17 mouse cellular contexts compared by ENCODE assay signal in the genomic region with DNA sequence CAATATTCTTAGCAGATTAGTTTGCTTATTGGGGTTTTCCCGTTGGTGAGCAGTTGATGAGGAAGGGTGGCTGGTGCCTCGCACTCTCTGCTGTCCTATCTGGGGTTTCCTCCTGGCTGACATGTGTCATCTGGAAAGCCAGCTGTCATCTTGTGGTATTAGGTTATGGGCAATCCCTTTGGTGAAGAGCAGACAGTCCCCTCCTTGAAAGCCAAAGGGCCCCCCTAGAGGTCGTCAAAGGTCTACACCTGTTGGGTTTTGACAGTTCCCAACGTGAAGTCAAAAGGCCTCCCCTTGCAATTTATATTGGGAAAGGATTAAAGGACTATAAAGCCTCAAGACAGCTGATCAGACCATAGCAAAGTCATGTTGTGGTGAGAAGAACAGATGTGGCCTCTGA.
"Had no signal": no experiment of that assay in that cellular context is flagged by ENCODE, and none has a peak within 500 bp of the region (broad histone marks: within the 10 kb centered on the region; RNA-seq: fewer than 3 reads in every experiment).

No protein-coding gene starts in this region.

- H3K36me3 ChIP-seq: midbrain, embryonic 13.5 days; midbrain, embryonic 15.5 days; neural tube, embryonic 13.5 days; neural tube, embryonic 15.5 days; stomach, embryonic 15.5 days had no signal

- DNase-seq: lung, adult 18-20 months; lung, embryonic 14.5 days; lung, postnatal 10 days; lung, postnatal 4 days; retina, postnatal 1 day; right cerebral cortex, adult 18-20 months; right cerebral cortex, postnatal 25 days; thymus, adult 2 months; thymus, postnatal 25 days; thymus, postnatal 4 days had no signal

- ATAC-seq: midbrain, embryonic 13.5 days; midbrain, embryonic 15.5 days had no signal

- H3K9ac ChIP-seq: lung, embryonic 14.5 days; midbrain, embryonic 13.5 days; midbrain, embryonic 15.5 days; neural tube, embryonic 13.5 days; neural tube, embryonic 15.5 days; stomach, embryonic 15.5 days had no signal

- H3K4me1 ChIP-seq: midbrain, embryonic 13.5 days; midbrain, embryonic 15.5 days; neural tube, embryonic 13.5 days; neural tube, embryonic 15.5 days; stomach, embryonic 15.5 days had no signal

- H3K4me3 ChIP-seq: midbrain, embryonic 13.5 days; midbrain, embryonic 15.5 days; neural tube, embryonic 13.5 days; neural tube, embryonic 15.5 days; stomach, embryonic 15.5 days had no signal

- H3K27ac ChIP-seq: midbrain, embryonic 13.5 days; midbrain, embryonic 15.5 days; neural tube, embryonic 13.5 days; neural tube, embryonic 15.5 days; stomach, embryonic 15.5 days; stomach, postnatal 0 days had no signal

- H3K27me3 ChIP-seq: midbrain, embryonic 13.5 days; midbrain, embryonic 15.5 days; neural tube, embryonic 13.5 days; neural tube, embryonic 15.5 days; stomach, embryonic 15.5 days had no signal

- H3K4me2 ChIP-seq: lung, embryonic 14.5 days; midbrain, embryonic 11.5 days; midbrain, embryonic 13.5 days; midbrain, embryonic 15.5 days; neural tube, embryonic 13.5 days; neural tube, embryonic 15.5 days; stomach, embryonic 15.5 days had no signal

- H3K9me3 ChIP-seq: midbrain, embryonic 13.5 days; midbrain, embryonic 15.5 days; neural tube, embryonic 13.5 days; neural tube, embryonic 15.5 days; stomach, embryonic 15.5 days had no signal
